Mouse (Mus musculus) limb, embryonic 12.5 days (tissue): ENCODE data around the gene Hus1b. TPM values are rescaled to one million over a fixed set of nuclear protein-coding genes. Genes with fewer than 3 reads are reported as not detected.

Experiments used
- ATAC-seq: fragments of 200-750 bp; cut with Nextera tagmentation; 2 replicates; pipeline ENCODE4 v1.8.0; 2017; ENCODE audit warnings: low read depth, moderate TSS enrichment; ENCODE audit not compliant: insufficient number of reproducible peaks, insufficient read depth, low FRiP score, low TSS enrichment
- H3K27ac ChIP-seq: fragments of 300-500 bp; sonication (generic); 2 replicates; pipeline ENCODE4 v1.5.1; 2016; ENCODE audit warnings: mild to moderate bottlenecking, moderate library complexity
- H3K27me3 ChIP-seq: fragments of 300-500 bp; sonication (generic); 2 replicates; pipeline ENCODE4 v1.6.1; 2016; ENCODE audit warnings: mild to moderate bottlenecking, moderate library complexity
- H3K36me3 ChIP-seq: fragments of 300-500 bp; sonication (generic); 2 replicates; pipeline ENCODE4 v1.6.1; 2016; ENCODE audit warnings: mild to moderate bottlenecking, moderate library complexity
- H3K4me1 ChIP-seq: fragments of 300-500 bp; sonication (generic); replicated peaks from 2 replicates; pipeline ENCODE4 v1.6.1; 2016
- H3K4me2 ChIP-seq: fragments of 300-500 bp; sonication (generic); 2 replicates; pipeline ENCODE4 v1.6.1; 2016; ENCODE audit warnings: mild to moderate bottlenecking, moderate library complexity
- H3K4me3 ChIP-seq: fragments of 300-500 bp; sonication (generic); replicated peaks from 2 replicates; pipeline ENCODE4 v1.5.1; 2016; ENCODE audit warnings: mild to moderate bottlenecking
- H3K9ac ChIP-seq: fragments of 300-500 bp; sonication (generic); replicated peaks from 2 replicates; pipeline ENCODE4 v1.6.1; 2016; ENCODE audit warnings: mild to moderate bottlenecking, moderate library complexity
- H3K9me3 ChIP-seq: fragments of 300-500 bp; sonication (generic); 2 replicates; pipeline ENCODE4 v1.6.1; 2016; ENCODE audit warnings: mild to moderate bottlenecking, moderate library complexity
- WGBS: fragments of 180-500 bp; shearing (Covaris S2); methylation state at CpG from one replicate; pipeline ENCODE4 v1.1.7; 2016; 5-methylcytosine and 5-hydroxymethylcytosine counted together
- polyA plus RNA-seq: library from polyadenylated mRNA; unstranded; fragments of >200 nt; fragmentation: Nextera tagmentation; extraction: Ambion mirVana; gene quantifications from 2 replicates; pipeline ENCODE4 v1.2.1, GENCODE M21; 2016

Gene Hus1b
- polyA plus RNA-seq, 1 experiment from 2014 or later, result not detected

DNA sequence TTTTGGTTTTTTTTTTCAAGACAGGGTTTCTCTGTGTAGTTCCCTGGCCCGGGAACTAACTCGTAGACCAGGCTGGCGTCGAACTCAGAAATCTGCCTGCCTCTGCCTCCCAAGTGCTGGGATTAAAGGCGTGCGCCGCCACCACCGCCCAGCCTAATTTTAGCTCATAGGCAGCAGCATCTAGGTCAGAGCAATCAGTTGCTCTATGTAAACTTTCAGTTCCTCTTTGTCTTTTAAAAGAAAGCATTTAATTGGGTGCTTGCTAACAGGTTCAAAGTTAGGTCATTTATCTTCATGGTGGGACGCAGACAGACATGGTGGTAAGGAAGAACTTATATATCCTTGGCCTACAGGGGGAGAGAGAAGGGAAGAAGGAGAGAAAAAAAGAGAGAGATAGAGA, 1.6 kb upstream of the Hus1b start:
- Histone ChIP-seq H3K9me3 (no peaks in the 10 kb centered on the region), H3K36me3 (no peaks in the 10 kb centered on the region), H3K27me3 (no peaks in the 10 kb centered on the region), H3K27ac (no peak overlapping the region), H3K9ac (no peak overlapping the region), H3K4me1 (no peaks in the 10 kb centered on the region), H3K4me3 (no peak overlapping the region), H3K4me2 (no peak overlapping the region)
- 98% methylated on average over 9 of the region's 9 CpGs for WGBS
- ATAC-seq, result no peak

DNA sequence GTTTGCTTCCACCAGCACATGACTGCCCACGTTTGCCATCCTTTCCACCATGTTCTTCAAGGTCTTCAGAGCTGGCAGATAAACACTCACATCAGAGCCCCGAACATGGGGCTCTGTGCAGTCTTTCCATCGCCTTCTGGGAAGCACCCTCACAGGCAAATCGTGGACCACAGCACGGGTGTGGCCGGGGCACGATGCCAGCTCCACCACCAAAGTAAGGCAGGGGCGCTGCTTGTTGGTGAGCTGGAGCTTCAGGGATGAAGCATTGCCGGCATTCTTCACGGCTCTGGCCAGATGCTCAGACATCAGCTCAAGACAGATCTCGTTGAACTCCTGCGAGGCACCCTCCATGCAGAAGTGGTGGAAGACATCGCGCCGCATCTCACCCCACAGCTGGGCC, 430 bp downstream of the Hus1b start:
- Histone ChIP-seq H3K4me1 (no peaks in the 10 kb centered on the region), H3K4me2 (no peak overlapping the region), H3K4me3 (no peak overlapping the region), H3K9ac (no peak overlapping the region), H3K27me3 (no peaks in the 10 kb centered on the region), H3K36me3 (no peaks in the 10 kb centered on the region), H3K9me3 (no peaks in the 10 kb centered on the region), H3K27ac (no peak overlapping the region)
- no peak for ATAC-seq
- WGBS, result 94% methylated on average over 15 of the region's 15 CpGs

- Histone ChIP-seq H3K9ac (no peak overlapping the region), H3K27me3 (no peaks in the 10 kb centered on the region), H3K9me3 (no peaks in the 10 kb centered on the region), H3K4me3 (no peak overlapping the region), H3K36me3 (no peaks in the 10 kb centered on the region), H3K27ac (no peak overlapping the region), H3K4me1 (no peaks in the 10 kb centered on the region), H3K4me2 (no peak overlapping the region)
- ATAC-seq, result no peak
Observed at GRCm38 (mm10) chr13:30945788-30946187, 1.8 kb downstream of the Hus1b start.

GRCm38 (mm10) chr13:30932972-30933371, 14.6 kb downstream of the Hus1b start:
- H3K27me3 ChIP-seq, result peaks cover 22% of the 10 kb centered on the region; the same call in 1 of the 2 replicates
- H3K36me3 ChIP-seq, result peaks cover 11% of the 10 kb centered on the region; the same call in 1 of the 2 replicates
- H3K9me3 ChIP-seq, result no peaks in the 10 kb centered on the region
- peaks cover 14% of the 10 kb centered on the region; the same call in 1 of the 2 replicates for H3K4me1 ChIP-seq
- H3K9ac ChIP-seq, result no peak overlapping the region
- no peak overlapping the region for H3K4me2 ChIP-seq
- no peak overlapping the region for H3K27ac ChIP-seq
- ATAC-seq, result no peak
- 81% methylated on average over 6 of the region's 6 CpGs for WGBS
- no peak overlapping the region for H3K4me3 ChIP-seq

GRCm38 (mm10) chr13:30931613-30932012, 15.9 kb downstream of the Hus1b start:
- Histone ChIP-seq H3K4me1 (peaks cover 14% of the 10 kb centered on the region; the same call in 1 of the 2 replicates), H3K4me2 (no peak overlapping the region), H3K9ac (no peak overlapping the region), H3K27ac (no peak overlapping the region), H3K36me3 (peaks cover 5% of the 10 kb centered on the region; the same call in 1 of the 2 replicates), H3K4me3 (no peak overlapping the region), H3K9me3 (no peaks in the 10 kb centered on the region), H3K27me3 (peaks cover 24% of the 10 kb centered on the region; the same call in 1 of the 2 replicates)
- no peak for ATAC-seq
- WGBS, result 40% methylated on average over 4 of the region's 4 CpGs

DNA sequence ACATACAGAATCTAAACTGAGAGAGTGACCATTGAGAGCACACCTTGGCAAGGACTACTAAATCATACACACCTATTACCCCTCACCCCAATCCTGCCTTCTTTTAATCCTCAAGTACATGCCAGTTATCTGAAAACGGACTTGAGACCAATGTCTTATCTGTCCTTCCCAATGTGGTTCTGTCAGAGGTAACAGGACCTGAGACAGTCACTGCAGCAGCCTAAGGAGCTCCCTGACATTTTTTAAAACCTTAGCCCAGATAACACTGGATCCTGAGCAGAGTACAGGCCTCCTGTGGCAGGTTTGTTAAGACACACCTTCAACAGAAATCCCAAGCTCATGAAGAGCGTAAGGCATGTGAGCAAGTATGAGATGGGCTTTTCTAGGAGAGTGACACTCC, 18.4 kb downstream of the Hus1b start:
- 84% methylated on average over 2 of the region's 2 CpGs for WGBS
- Histone ChIP-seq H3K9me3 (no peaks in the 10 kb centered on the region), H3K27me3 (peaks cover 22% of the 10 kb centered on the region; the same call in 1 of the 2 replicates), H3K9ac (no peak overlapping the region), H3K36me3 (peaks cover 11% of the 10 kb centered on the region; the same call in 1 of the 2 replicates), H3K4me1 (peaks cover 14% of the 10 kb centered on the region; the same call in 1 of the 2 replicates), H3K27ac (no peak overlapping the region), H3K4me2 (no peak overlapping the region), H3K4me3 (no peak overlapping the region)
- ATAC-seq, result no peak

DNA sequence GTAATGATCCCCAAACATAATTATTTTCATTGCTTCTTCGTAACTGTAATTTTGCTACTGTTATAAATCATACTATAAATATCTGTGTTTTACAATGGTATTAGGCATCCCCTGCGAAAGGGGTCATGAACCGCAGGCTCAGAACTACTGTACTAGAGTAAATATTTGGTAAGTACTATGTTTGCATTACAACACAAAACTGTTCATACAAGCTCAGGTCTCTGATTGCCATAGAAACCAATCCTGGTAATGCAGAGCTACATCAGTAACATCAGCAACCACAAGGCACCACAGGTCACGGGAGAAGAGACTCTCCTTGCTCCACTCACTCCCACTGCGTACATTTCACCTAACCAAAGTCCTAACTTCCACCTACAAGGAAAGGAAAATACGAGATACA, 23.3 kb downstream of the Hus1b start:
- Histone ChIP-seq H3K4me2 (no peak overlapping the region), H3K4me1 (no peaks in the 10 kb centered on the region), H3K27me3 (peaks cover 10% of the 10 kb centered on the region; the same call in 1 of the 2 replicates), H3K9me3 (no peaks in the 10 kb centered on the region), H3K4me3 (no peak overlapping the region), H3K36me3 (peaks cover 11% of the 10 kb centered on the region; the same call in 1 of the 2 replicates), H3K27ac (no peak overlapping the region), H3K9ac (no peak overlapping the region)
- ATAC-seq, result no peak
- 92% methylated on average over 6 of the region's 6 CpGs for WGBS

GRCm38 (mm10) chr13:30921914-30922313, 25.6 kb downstream of the Hus1b start:
- no peak overlapping the region for H3K4me2 ChIP-seq
- no peak overlapping the region for H3K27ac ChIP-seq
- H3K9me3 ChIP-seq, result no peaks in the 10 kb centered on the region
- H3K4me3 ChIP-seq, result no peak overlapping the region
- no peak for ATAC-seq
- H3K36me3 ChIP-seq, result peaks cover 11% of the 10 kb centered on the region; the same call in 1 of the 2 replicates
- H3K4me1 ChIP-seq, result no peaks in the 10 kb centered on the region
- WGBS, result 87% methylated on average over 4 of the region's 4 CpGs
- no peak overlapping the region for H3K9ac ChIP-seq
- H3K27me3 ChIP-seq, result no peaks in the 10 kb centered on the region

GRCm38 (mm10) chr13:30913757-30914156, 33.8 kb downstream of the Hus1b start:
- H3K4me1 ChIP-seq, result peaks cover 11% of the 10 kb centered on the region
- ATAC-seq, result no peak
- H3K4me2 ChIP-seq, result no peak overlapping the region
- H3K9ac ChIP-seq, result no peak overlapping the region
- no peaks in the 10 kb centered on the region for H3K9me3 ChIP-seq
- H3K4me3 ChIP-seq, result no peak overlapping the region
- no peaks in the 10 kb centered on the region for H3K27me3 ChIP-seq
- H3K27ac ChIP-seq, result no peak overlapping the region
- peaks cover 3% of the 10 kb centered on the region; the same call in 1 of the 2 replicates for H3K36me3 ChIP-seq

GRCm38 (mm10) chr13:30913028-30913427, 34.5 kb downstream of the Hus1b start:
- Histone ChIP-seq H3K27ac (0 out of 2 replicates have a peak overlapping the region, but pooled peaks have one; percentile 25), H3K27me3 (no peaks in the 10 kb centered on the region), H3K9ac (no peak overlapping the region), H3K4me2 (no peak overlapping the region), H3K4me1 (peaks cover 11% of the 10 kb centered on the region), H3K9me3 (no peaks in the 10 kb centered on the region), H3K4me3 (no peak overlapping the region), H3K36me3 (peaks cover 3% of the 10 kb centered on the region; the same call in 1 of the 2 replicates)
- ATAC-seq, result no peak
- 16% methylated on average over 4 of the region's 4 CpGs for WGBS

DNA sequence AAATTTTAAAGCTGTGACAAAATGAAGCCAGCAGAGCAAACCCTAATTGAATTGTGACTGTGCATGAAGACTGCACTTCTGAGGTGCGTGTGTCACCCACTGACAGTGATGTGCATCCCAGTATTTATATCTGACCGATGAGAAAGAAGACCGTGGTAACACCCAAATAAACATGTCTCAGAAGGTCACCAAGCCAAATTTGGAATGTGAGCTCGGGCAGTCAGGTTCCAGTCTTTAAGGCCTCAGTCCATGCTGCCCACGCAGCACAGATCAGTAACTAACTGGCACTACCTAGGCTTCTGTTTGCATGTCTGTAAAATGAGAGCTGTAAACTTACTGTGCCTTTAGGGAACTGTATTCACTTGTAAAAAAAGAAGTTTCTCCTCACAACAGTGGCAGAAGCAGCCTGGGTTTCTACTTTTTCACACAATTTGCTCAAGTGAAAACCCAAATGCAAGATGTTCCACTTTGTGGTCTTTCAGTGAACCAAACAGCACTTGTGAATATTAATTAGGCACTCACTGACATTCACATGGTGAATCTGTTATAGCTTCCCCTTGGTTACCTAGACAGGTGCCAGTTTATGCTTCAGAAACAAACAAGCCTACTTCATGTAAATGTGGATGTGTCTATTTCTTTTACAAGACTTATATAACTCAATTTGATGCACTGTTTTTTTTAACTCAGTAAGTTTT, 35.5 kb downstream of the Hus1b start:
- H3K27me3 ChIP-seq, result no peaks in the 10 kb centered on the region
- no peak for ATAC-seq
- WGBS, result 65% methylated on average over 5 of the region's 5 CpGs

DNA sequence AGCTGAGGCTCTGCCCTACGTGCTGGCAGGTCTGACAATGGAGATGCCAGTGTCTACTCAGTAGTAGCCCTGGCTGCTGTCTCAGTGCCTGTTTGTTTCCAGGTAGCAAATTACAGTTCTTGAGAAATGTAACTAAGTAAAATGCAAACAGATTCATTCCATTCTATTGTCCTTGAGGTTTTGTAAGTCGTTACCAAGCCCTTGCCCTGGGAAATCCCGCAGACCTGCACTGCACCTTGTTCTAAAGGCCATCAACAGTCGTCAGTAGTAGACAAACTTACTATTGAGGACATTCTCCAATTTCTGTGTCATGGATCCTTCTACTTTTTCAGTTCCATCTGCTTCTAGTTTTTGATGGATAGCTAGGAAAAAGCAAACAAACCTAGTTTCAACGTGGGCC, 36.7 kb downstream of the Hus1b start:
- Histone ChIP-seq H3K27me3 (no peaks in the 10 kb centered on the region), H3K4me2 (no peak overlapping the region), H3K36me3 (peaks cover 3% of the 10 kb centered on the region; the same call in 1 of the 2 replicates), H3K9ac (no peak overlapping the region), H3K27ac (no peak overlapping the region), H3K4me1 (peaks cover 11% of the 10 kb centered on the region), H3K9me3 (no peaks in the 10 kb centered on the region), H3K4me3 (no peak overlapping the region)
- no peak for ATAC-seq
- 83% methylated on average over 5 of the region's 5 CpGs for WGBS

More for the DNA sequence above, 35.5 kb downstream of the Hus1b start:
- peaks cover 11% of the 10 kb centered on the region for H3K4me1 ChIP-seq
- peaks cover 3% of the 10 kb centered on the region; the same call in 1 of the 2 replicates for H3K36me3 ChIP-seq
- no peak overlapping the region for H3K4me3 ChIP-seq
- H3K4me2 ChIP-seq, result no peak overlapping the region
- no peak overlapping the region for H3K9ac ChIP-seq
- H3K9me3 ChIP-seq, result no peaks in the 10 kb centered on the region
- no peak overlapping the region for H3K27ac ChIP-seq
